Mouse (Mus musculus): ENCODE measurements around the gene Gas6. TPM values are rescaled to one million over a fixed set of nuclear protein-coding genes. Genes with fewer than 3 reads are reported as not detected.
A peak's percentile ranks its signal among the peaks of the same experiment; 100 is the strongest.

Gene Gas6
- polyA plus RNA-seq, 1 experiment from 2014 or later, result 17.7 TPM

- no peaks in the 10 kb centered on the region for H3K9me3 ChIP-seq (ENCODE audit: control insufficient read depth, low read length)
- peak; percentile 11 for DNase-seq
Measured at GRCm38 (mm10) chr8:13493011-13493410, 1.3 kb downstream of the Gas6 start.

DNA sequence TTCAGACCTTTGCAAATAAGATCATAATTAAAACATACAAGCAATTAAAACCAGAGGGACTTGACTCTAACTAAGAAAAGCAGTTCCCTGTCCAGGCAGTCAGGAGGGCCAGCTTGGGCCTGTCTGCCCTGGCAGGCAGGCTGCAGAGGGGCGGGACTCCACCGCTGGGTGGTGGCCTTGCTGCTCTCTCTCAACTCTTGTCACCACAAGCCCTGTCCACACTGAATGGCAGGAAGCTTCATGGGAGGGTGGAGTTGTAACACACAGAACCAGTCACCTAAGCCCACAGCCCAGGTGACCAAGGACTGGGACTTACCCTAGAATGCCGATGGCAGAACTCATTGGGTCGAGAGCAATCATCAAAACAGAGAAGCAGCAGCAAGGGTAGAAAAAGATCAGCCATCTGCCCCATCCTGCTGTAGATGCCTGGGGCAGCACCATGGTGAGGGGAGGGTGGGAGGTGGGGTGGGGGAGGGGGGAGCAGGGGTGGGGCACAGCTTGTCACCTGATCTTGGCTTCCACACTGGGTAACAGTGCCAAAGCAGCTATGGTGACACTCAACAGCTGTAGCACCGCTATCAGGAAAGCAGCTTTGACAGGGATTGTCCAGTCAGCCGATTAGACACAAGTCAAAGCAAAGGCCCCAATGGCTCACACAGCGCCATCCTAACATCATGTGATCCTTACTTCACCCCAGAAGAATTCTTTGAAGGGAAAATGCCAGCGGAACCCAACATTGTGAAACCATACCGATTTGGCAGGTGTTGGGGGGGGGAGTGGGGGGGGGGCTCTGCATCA, 1.9 kb downstream of the Gas6 start:
- Histone ChIP-seq H3K9ac (replicated peaks; ENCODE audit: low read length) (no peak overlapping the region), H3K36me3 (ENCODE audit: control insufficient read depth, insufficient read depth, low read length) (no peaks in the 10 kb centered on the region), H3K27me3 (ENCODE audit: control insufficient read depth, insufficient read depth, low read length) (peaks cover 12% of the 10 kb centered on the region), H3K27ac (replicated peaks; ENCODE audit: low read depth, low read length) (no peak overlapping the region), H3K4me3 (replicated peaks; ENCODE audit: low read depth, low read length) (no peak overlapping the region), H3K4me2 (ENCODE audit: low read length) (no peak overlapping the region), H3K9me3 (ENCODE audit: control insufficient read depth, low read length) (no peaks in the 10 kb centered on the region), H3K4me1 (ENCODE audit: control insufficient read depth, insufficient read depth, low read length) (peaks cover 14% of the 10 kb centered on the region; the same call in 1 of the 2 replicates)
- ATAC-seq (ENCODE audit: low FRiP score, low TSS enrichment), result 0 out of 2 replicates have a peak, but pooled peaks have one; percentile 3
- DNase-seq, result peak; percentile 20
- 53% methylated on average over 9 of the region's 9 CpGs for WGBS

More at GRCm38 (mm10) chr8:13493011-13493410, 1.3 kb downstream of the Gas6 start:
- ATAC-seq (ENCODE audit: low FRiP score, low TSS enrichment), result no peak
- Histone ChIP-seq H3K9ac (replicated peaks; ENCODE audit: low read length) (no peak overlapping the region), H3K4me1 (ENCODE audit: control insufficient read depth, insufficient read depth, low read length) (peaks cover 14% of the 10 kb centered on the region; the same call in 1 of the 2 replicates), H3K27ac (replicated peaks; ENCODE audit: low read depth, low read length) (no peak overlapping the region), H3K36me3 (ENCODE audit: control insufficient read depth, insufficient read depth, low read length) (no peaks in the 10 kb centered on the region), H3K4me2 (ENCODE audit: low read length) (no peak overlapping the region), H3K27me3 (ENCODE audit: control insufficient read depth, insufficient read depth, low read length) (peaks cover 12% of the 10 kb centered on the region), H3K4me3 (replicated peaks; ENCODE audit: low read depth, low read length) (no peak overlapping the region)
- 53% methylated on average over 11 of the region's 11 CpGs for WGBS

DNA sequence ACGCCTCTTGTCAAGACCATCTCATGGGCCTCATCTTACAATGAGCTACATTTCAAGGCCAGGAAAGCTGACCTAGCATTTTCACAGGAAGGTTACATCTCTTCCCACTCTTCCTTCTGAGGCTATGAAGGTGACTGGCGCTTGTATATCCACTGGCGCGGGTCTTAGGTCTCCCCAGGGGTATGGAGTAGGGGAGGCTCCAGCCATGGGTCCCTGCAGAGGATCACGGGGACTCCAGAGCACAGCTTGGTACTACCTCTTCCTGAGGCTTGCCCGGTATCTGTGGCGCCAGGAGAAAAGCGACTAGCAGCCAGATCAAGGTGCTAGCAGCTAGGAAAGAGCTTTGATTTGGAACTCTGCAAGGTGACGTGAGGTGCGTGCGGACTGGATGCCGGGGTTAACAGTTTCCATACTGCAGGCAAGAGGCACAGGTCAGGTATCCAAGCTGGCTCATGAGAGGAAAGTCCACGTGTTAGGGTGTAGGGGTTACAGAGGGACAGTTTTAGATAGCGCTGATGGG, 2.7 kb downstream of the Gas6 start:
- H3K27me3 ChIP-seq (ENCODE audit: control insufficient read depth, insufficient read depth, low read length), result peaks cover 12% of the 10 kb centered on the region
- 89% methylated on average over 14 of the region's 14 CpGs for WGBS

GRCm38 (mm10) chr8:13489986-13490910, 4.0 kb downstream of the Gas6 start:
- DNase-seq (peak; percentile 21), ATAC-seq (ENCODE audit: low FRiP score, low TSS enrichment) (no peak)
- Histone ChIP-seq H3K27me3 (ENCODE audit: control insufficient read depth, insufficient read depth, low read length) (peaks cover 12% of the 10 kb centered on the region), H3K9ac (replicated peaks; ENCODE audit: low read length) (no peak overlapping the region), H3K4me3 (replicated peaks; ENCODE audit: low read depth, low read length) (no peak overlapping the region), H3K4me1 (ENCODE audit: control insufficient read depth, insufficient read depth, low read length) (peaks cover 14% of the 10 kb centered on the region; the same call in 1 of the 2 replicates), H3K9me3 (ENCODE audit: control insufficient read depth, low read length) (no peaks in the 10 kb centered on the region), H3K36me3 (ENCODE audit: control insufficient read depth, insufficient read depth, low read length) (no peaks in the 10 kb centered on the region), H3K4me2 (ENCODE audit: low read length) (no peak overlapping the region), H3K27ac (replicated peaks; ENCODE audit: low read depth, low read length) (no peak overlapping the region)
- WGBS, result 33% methylated on average over 13 of the region's 13 CpGs

More for the DNA sequence above, 2.7 kb downstream of the Gas6 start:
- ATAC-seq (ENCODE audit: low FRiP score, low TSS enrichment), result no peak
- Histone ChIP-seq H3K4me3 (replicated peaks; ENCODE audit: low read depth, low read length) (no peak overlapping the region), H3K27ac (replicated peaks; ENCODE audit: low read depth, low read length) (no peak overlapping the region), H3K9ac (replicated peaks; ENCODE audit: low read length) (no peak overlapping the region), H3K9me3 (ENCODE audit: control insufficient read depth, low read length) (no peaks in the 10 kb centered on the region), H3K36me3 (ENCODE audit: control insufficient read depth, insufficient read depth, low read length) (no peaks in the 10 kb centered on the region), H3K4me2 (ENCODE audit: low read length) (no peak overlapping the region), H3K4me1 (ENCODE audit: control insufficient read depth, insufficient read depth, low read length) (peaks cover 14% of the 10 kb centered on the region; the same call in 1 of the 2 replicates)
- no peak for DNase-seq

GRCm38 (mm10) chr8:13489351-13489750, 4.9 kb downstream of the Gas6 start:
- no peak overlapping the region for H3K27ac ChIP-seq (replicated peaks; ENCODE audit: low read depth, low read length)
- ATAC-seq (ENCODE audit: low FRiP score, low TSS enrichment) (no peak), DNase-seq (no peak)
- H3K36me3 ChIP-seq (ENCODE audit: control insufficient read depth, insufficient read depth, low read length), result no peaks in the 10 kb centered on the region
- peaks cover 12% of the 10 kb centered on the region for H3K27me3 ChIP-seq (ENCODE audit: control insufficient read depth, insufficient read depth, low read length)
- H3K9me3 ChIP-seq (ENCODE audit: control insufficient read depth, low read length), result no peaks in the 10 kb centered on the region
- no peak overlapping the region for H3K4me3 ChIP-seq (replicated peaks; ENCODE audit: low read depth, low read length)
- no peak overlapping the region for H3K4me2 ChIP-seq (ENCODE audit: low read length)
- H3K9ac ChIP-seq (replicated peaks; ENCODE audit: low read length), result no peak overlapping the region
- 85% methylated on average over 3 of the region's 3 CpGs for WGBS
- H3K4me1 ChIP-seq (ENCODE audit: control insufficient read depth, insufficient read depth, low read length), result peaks cover 14% of the 10 kb centered on the region; the same call in 1 of the 2 replicates

DNA sequence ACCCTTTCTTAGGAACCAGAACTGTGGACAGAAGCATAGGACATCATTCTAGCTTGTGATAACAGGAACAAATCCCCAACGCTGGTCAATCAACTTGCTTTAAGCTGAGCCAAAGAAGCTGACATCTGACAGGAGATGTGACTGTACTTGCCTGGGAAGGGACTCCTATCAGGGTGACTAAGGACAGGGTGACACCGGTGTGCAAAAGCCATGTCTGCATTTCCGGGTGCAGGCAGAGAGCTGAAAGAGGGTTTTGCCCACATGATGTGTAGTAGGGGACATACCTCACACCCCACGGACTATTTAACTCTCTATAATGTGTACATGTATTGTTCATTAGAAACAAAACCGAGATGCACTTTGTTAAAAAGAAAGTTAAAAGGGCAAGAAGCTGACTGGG, 11.1 kb downstream of the Gas6 start:
- Histone ChIP-seq H3K27me3 (ENCODE audit: control insufficient read depth, insufficient read depth, low read length) (no peaks in the 10 kb centered on the region), H3K4me3 (replicated peaks; ENCODE audit: low read depth, low read length) (no peak overlapping the region), H3K36me3 (ENCODE audit: control insufficient read depth, insufficient read depth, low read length) (no peaks in the 10 kb centered on the region), H3K4me1 (ENCODE audit: control insufficient read depth, insufficient read depth, low read length) (no peaks in the 10 kb centered on the region), H3K9ac (replicated peaks; ENCODE audit: low read length) (no peak overlapping the region), H3K27ac (replicated peaks; ENCODE audit: low read depth, low read length) (no peak overlapping the region), H3K9me3 (ENCODE audit: control insufficient read depth, low read length) (no peaks in the 10 kb centered on the region), H3K4me2 (ENCODE audit: low read length) (no peak overlapping the region)
- DNase-seq (no peak), ATAC-seq (ENCODE audit: low FRiP score, low TSS enrichment) (no peak)
- WGBS, result 85% methylated on average over 5 of the region's 5 CpGs

GRCm38 (mm10) chr8:13482101-13482801, 12.0 kb downstream of the Gas6 start:
- Histone ChIP-seq H3K27ac (replicated peaks; ENCODE audit: low read depth, low read length) (no peak overlapping the region), H3K4me3 (replicated peaks; ENCODE audit: low read depth, low read length) (no peak overlapping the region), H3K27me3 (ENCODE audit: control insufficient read depth, insufficient read depth, low read length) (no peaks in the 10 kb centered on the region), H3K36me3 (ENCODE audit: control insufficient read depth, insufficient read depth, low read length) (no peaks in the 10 kb centered on the region), H3K4me2 (ENCODE audit: low read length) (no peak overlapping the region), H3K9ac (replicated peaks; ENCODE audit: low read length) (no peak overlapping the region), H3K4me1 (ENCODE audit: control insufficient read depth, insufficient read depth, low read length) (no peaks in the 10 kb centered on the region), H3K9me3 (ENCODE audit: control insufficient read depth, low read length) (no peaks in the 10 kb centered on the region)
- no peak for DNase-seq
- ATAC-seq (ENCODE audit: low FRiP score, low TSS enrichment), result no peak
- 76% methylated on average over 2 of the region's 2 CpGs for WGBS

GRCm38 (mm10) chr8:13481596-13481995, 12.7 kb downstream of the Gas6 start:
- no peak for ATAC-seq (ENCODE audit: low FRiP score, low TSS enrichment)
- Histone ChIP-seq H3K9ac (replicated peaks; ENCODE audit: low read length) (no peak overlapping the region), H3K4me3 (replicated peaks; ENCODE audit: low read depth, low read length) (no peak overlapping the region), H3K4me1 (ENCODE audit: control insufficient read depth, insufficient read depth, low read length) (no peaks in the 10 kb centered on the region), H3K9me3 (ENCODE audit: control insufficient read depth, low read length) (no peaks in the 10 kb centered on the region), H3K27ac (replicated peaks; ENCODE audit: low read depth, low read length) (no peak overlapping the region), H3K4me2 (ENCODE audit: low read length) (no peak overlapping the region), H3K36me3 (ENCODE audit: control insufficient read depth, insufficient read depth, low read length) (no peaks in the 10 kb centered on the region), H3K27me3 (ENCODE audit: control insufficient read depth, insufficient read depth, low read length) (no peaks in the 10 kb centered on the region)
- no peak for DNase-seq
- WGBS, result 90% methylated on average over 3 of the region's 3 CpGs
